ENCODE assay signal across 22 mouse cellular contexts in genomic region chr11:7552154-7552553, GRCm38 (mm10).
"Had no signal": no experiment of that assay in that cellular context is flagged by ENCODE, and none has a peak within 500 bp of the region (broad histone marks: within the 10 kb centered on the region; RNA-seq: fewer than 3 reads in every experiment).

No protein-coding gene starts in this region.

- H3K4me1 ChIP-seq: kidney, embryonic 15.5 days; limb, embryonic 10.5 days; limb, embryonic 13.5 days; liver, embryonic 12.5 days; liver, embryonic 15.5 days; midbrain, embryonic 12.5 days; neural tube, embryonic 13.5 days; stomach, embryonic 15.5 days had no signal

- H3K9ac ChIP-seq: kidney, embryonic 15.5 days; limb, embryonic 13.5 days; liver, embryonic 12.5 days; liver, embryonic 15.5 days; lung, embryonic 15.5 days; midbrain, embryonic 12.5 days; neural tube, embryonic 13.5 days; stomach, embryonic 15.5 days had no signal

- H3K4me3 ChIP-seq: kidney, embryonic 15.5 days; limb, embryonic 10.5 days; limb, embryonic 13.5 days; liver, embryonic 12.5 days; liver, embryonic 15.5 days; lung, embryonic 15.5 days; midbrain, embryonic 12.5 days; myocyte; neural tube, embryonic 13.5 days; stomach, embryonic 15.5 days had no signal

- H3K9me3 ChIP-seq: kidney, embryonic 15.5 days; limb, embryonic 10.5 days; limb, embryonic 13.5 days; liver, embryonic 12.5 days; liver, embryonic 15.5 days; lung, embryonic 15.5 days; midbrain, embryonic 12.5 days; neural tube, embryonic 13.5 days; stomach, embryonic 15.5 days had no signal

- H3K27ac ChIP-seq: kidney, embryonic 15.5 days; limb, embryonic 10.5 days; limb, embryonic 13.5 days; liver, embryonic 12.5 days; liver, embryonic 15.5 days; lung, embryonic 15.5 days; macrophage; midbrain, embryonic 12.5 days; neural tube, embryonic 13.5 days; stomach, embryonic 15.5 days had no signal

- H3K27me3 ChIP-seq: kidney, embryonic 15.5 days; limb, embryonic 13.5 days; liver, embryonic 12.5 days; liver, embryonic 15.5 days; lung, embryonic 15.5 days; midbrain, embryonic 12.5 days; neural tube, embryonic 13.5 days; stomach, embryonic 15.5 days had no signal

- H3K36me3 ChIP-seq: kidney, embryonic 15.5 days; limb, embryonic 10.5 days; limb, embryonic 13.5 days; liver, embryonic 12.5 days; liver, embryonic 15.5 days; lung, embryonic 15.5 days; midbrain, embryonic 12.5 days; neural tube, embryonic 13.5 days; stomach, embryonic 15.5 days had no signal

- DNase-seq: kidney, adult 18-20 months; liver; lung, adult 18-20 months; retina, postnatal 1 day; right cerebral cortex, postnatal 25 days; spleen, adult 18-20 months; thymus, adult 2 months; thymus, postnatal 14 days; thymus, postnatal 4 days had no signal

- ATAC-seq: intestine, embryonic 16.5 days; liver, embryonic 12.5 days; midbrain, embryonic 16.5 days had no signal

- H3K4me2 ChIP-seq: kidney, embryonic 15.5 days; limb, embryonic 13.5 days; liver, embryonic 12.5 days; liver, embryonic 15.5 days; lung, embryonic 15.5 days; midbrain, embryonic 12.5 days; neural tube, embryonic 13.5 days; stomach, embryonic 15.5 days had no signal
